Mouse (Mus musculus): ENCODE data around the gene Casc3.

GRCm38 (mm10) chr11:98773635-98774295 lies 30.9 kb upstream of the Casc3 start:
- peak; percentile 68 for TF ChIP-seq ETS1 (conservative IDR thresholded peaks at IDR 0.05; ENCODE audit: low read depth, low read length)
- no peak for TF ChIP-seq CTCF (conservative IDR thresholded peaks at IDR 0.05 in 1 of 2, IDR thresholded peaks at IDR 0.05 in 1 of 2; ENCODE audit: low read depth in 2 of 2, low read length in 2 of 2)
- TF ChIP-seq MXI1 (IDR thresholded peaks at IDR 0.05; ENCODE audit: low read depth, low read length), result peak; percentile 100
- peak; percentile 62 for TF ChIP-seq POLR2A (IDR thresholded peaks at IDR 0.05; ENCODE audit: low read depth, low read length)
- TF ChIP-seq EP300 (IDR thresholded peaks at IDR 0.05; ENCODE audit: low read length), result no peak
- TF ChIP-seq JUND (conservative IDR thresholded peaks at IDR 0.05; ENCODE audit: low read depth, low read length), result no peak
- no peak for TF ChIP-seq NRF1 (IDR thresholded peaks at IDR 0.05; ENCODE audit: low read depth, low read length)
- no peak for TF ChIP-seq MAFK (IDR thresholded peaks at IDR 0.05; ENCODE audit: insufficient replicate concordance, low read length)
- TF ChIP-seq ZMIZ1 (IDR thresholded peaks at IDR 0.05; ENCODE audit: low read depth, low read length), result no peak

Measured in CH12.LX (cell line).